Mouse (Mus musculus) stomach, postnatal 0 days (tissue): ENCODE data around the gene Gm11060.

ENCODE experiments used
- CTCF ChIP-seq: IDR thresholded peaks from 2 replicates; pipeline ENCODE4 v1.5.1; 2016; ENCODE audit warnings: antibody characterized with exemption, low read depth, mild to moderate bottlenecking, moderate library complexity
- EP300 ChIP-seq: optimal IDR thresholded peaks from 2 replicates; pipeline ENCODE3; 2016; ENCODE audit warnings: antibody characterized with exemption

DNA sequence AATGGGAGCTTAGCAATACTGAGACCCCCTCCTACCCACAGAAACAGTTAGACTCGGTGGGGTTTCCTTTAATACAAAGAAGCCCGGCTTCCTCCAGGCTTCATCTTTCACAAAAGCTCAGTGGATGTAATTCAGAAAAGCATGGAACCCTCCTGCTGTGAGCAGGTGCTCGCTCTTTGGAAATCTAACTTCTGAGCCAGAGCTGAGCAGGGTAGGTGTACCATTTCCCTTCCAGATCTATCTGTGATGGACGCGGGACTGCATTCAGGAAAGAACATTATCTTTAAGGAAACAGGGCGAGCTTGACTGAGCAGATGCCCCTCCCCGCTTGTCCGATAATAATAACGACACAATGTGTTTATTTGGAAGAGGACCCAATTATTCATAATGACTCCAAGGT lies 22.3 kb downstream of the Gm11060 start:
- no peak for TF ChIP-seq CTCF
- TF ChIP-seq EP300, result no peak
